Comparison of ENCODE assay signal across 14 mouse cellular contexts in genomic region chr3:89343279-89343678, GRCm38 (mm10). TPM values are rescaled to one million over a fixed set of nuclear protein-coding genes. Genes with fewer than 3 reads are reported as not detected.
"Had no signal": no experiment of that assay in that cellular context is flagged by ENCODE, and none has a peak within 500 bp of the region (broad histone marks: within the 10 kb centered on the region; RNA-seq: fewer than 3 reads in every experiment).

No protein-coding gene starts in this region.

- H3K4me3 ChIP-seq: layer of hippocampus, adult 2 months; limb, embryonic 10.5 days; liver, embryonic 15.5 days; midbrain, embryonic 13.5 days had no signal

- H3K36me3 ChIP-seq: liver, embryonic 15.5 days had no signal

- ATAC-seq: inflammation-experienced regulatory T-cells, adult 6 months; lung, postnatal 0 days; midbrain, embryonic 13.5 days had no signal

- H3K9ac ChIP-seq: liver, embryonic 15.5 days; midbrain, embryonic 13.5 days had no signal

- H3K4me2 ChIP-seq: liver, embryonic 11.5 days; liver, embryonic 15.5 days; midbrain, embryonic 13.5 days had no signal

- H3K27ac ChIP-seq: layer of hippocampus, adult 2 months; limb, embryonic 10.5 days; liver, embryonic 15.5 days; midbrain, embryonic 13.5 days; stomach, postnatal 0 days had no signal

- H3K9me3 ChIP-seq: limb, embryonic 10.5 days; liver, embryonic 15.5 days; midbrain, embryonic 13.5 days had no signal

- DNase-seq: lung, adult 2 months; lung, postnatal 36 days had no signal

RNA-seq across cellular contexts. Expression of gene Efna4, which starts 5.5 kb away (rescaled TPM):
- total RNA-seq: neutrophil, adult 5-6 weeks had no signal

RNA-seq across cellular contexts. Expression of gene Dcst2, which starts 18.5 kb away (rescaled TPM):
- total RNA-seq: megakaryocyte progenitor cell, adult 5-6 weeks; midbrain, postnatal 0 days; neutrophil, adult 5-6 weeks had no signal
- polyA plus RNA-seq: neural tube, embryonic 11.5 days had no signal

RNA-seq across cellular contexts. Expression of gene Efna3, which starts 20.5 kb away (rescaled TPM):
- total RNA-seq: megakaryocyte progenitor cell, adult 5-6 weeks; neutrophil, adult 5-6 weeks had no signal
- polyA plus RNA-seq: inflammation-experienced regulatory T-cells, adult 6 months had no signal

RNA-seq across cellular contexts. Expression of gene Dcst1, which starts 21.8 kb away (rescaled TPM):
- total RNA-seq: layer of hippocampus, adult 2 months; megakaryocyte progenitor cell, adult 5-6 weeks; neutrophil, adult 5-6 weeks had no signal
- polyA plus RNA-seq: liver, embryonic 11.5 days; liver, embryonic 15.5 days; lung, adult 2 months had no signal
